Mouse (Mus musculus): ENCODE data around the gene Mrps15.
"Not testable (repeated sequence)": the region's sequence is repeated elsewhere in the genome, so short reads cannot be mapped to it uniquely, and the experiment has no call there.

Gene Mrps15

DNA sequence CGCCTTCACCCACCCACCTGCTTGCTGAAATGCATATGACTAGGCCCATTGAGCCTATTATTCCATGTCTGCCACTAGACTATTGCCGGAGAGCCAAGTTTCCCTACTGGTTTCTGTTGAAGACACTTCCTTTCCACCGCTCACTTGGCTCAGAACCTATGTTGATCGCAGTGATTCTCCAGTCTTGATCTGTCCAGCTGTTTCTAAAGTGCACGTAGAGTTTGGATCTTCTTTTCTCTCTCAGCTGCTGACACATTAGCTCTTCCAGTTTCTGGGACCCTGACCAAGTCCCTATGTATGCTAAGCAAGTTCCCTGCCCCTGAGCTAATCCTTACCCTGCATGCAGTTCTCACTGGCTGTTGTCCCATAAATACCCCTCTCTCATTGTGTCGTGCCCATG lies 31.1 kb downstream of the Mrps15 start:
- DNase-seq (ENCODE audit: inconsistent ontology term) = no peak

DNA sequence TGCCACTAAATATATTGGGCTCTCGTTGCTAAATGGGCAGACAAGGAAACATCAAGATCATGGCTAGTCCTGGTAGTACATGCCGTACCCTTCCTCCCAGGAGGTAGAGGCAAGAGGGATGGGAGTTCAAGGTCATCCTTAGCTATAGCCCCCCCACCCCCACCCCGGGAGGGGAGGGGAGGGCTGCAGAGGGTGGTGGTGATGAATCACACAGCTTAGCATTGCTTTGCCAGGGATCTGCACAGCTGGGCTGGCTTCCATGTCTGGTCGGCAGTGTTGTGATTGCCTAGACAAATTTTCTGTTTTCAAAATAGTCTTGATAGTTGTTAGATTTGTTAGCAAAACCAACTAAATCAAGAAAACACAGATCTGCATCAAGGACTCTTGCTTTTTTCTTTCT lies 32.5 kb downstream of the Mrps15 start:
- no peak for DNase-seq (ENCODE audit: inconsistent ontology term)

DNA sequence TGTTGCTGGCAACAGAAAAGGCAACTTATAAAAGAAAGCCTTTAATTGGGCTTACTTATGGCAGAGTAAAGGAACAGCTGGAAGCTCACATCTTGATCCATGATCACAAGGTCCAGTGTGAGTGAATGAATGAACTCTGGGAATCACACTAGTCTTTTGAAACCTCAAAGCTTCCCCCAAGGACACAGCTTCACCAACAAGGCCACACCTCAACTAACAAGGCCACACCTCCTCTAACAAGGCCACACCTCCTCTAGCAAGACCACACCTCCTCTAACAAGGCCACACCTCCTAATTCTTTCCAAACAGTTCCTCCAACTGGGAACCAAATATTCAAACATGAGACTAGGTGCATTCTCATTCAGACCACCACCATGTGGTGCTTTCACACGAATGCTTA lies 34.9 kb downstream of the Mrps15 start:
- no peak for DNase-seq (ENCODE audit: inconsistent ontology term)

- no peak for DNase-seq (ENCODE audit: inconsistent ontology term)
Observed at GRCm38 (mm10) chr4:126083021-126083420, 36.3 kb downstream of the Mrps15 start.

DNA sequence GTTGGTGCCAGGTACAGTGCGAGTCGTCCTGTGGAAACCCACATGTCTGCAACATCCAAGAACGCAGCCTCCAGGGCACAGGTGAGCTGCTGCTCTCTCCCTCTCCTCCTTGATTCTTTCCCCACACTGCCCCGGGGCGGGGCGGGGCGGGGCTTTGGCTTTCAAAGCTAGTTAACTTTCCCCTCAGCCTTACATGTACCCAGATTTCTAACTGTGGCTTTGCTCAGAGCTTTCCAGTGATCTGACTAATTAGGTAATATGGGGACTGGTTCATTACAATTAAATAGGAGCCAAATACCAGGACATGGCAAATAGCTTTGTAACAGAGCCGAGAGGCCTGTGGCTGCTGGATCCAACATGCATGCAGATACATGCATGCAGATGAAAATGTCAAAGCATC lies 37.7 kb downstream of the Mrps15 start:
- no peak for DNase-seq (ENCODE audit: inconsistent ontology term)

- DNase-seq (ENCODE audit: inconsistent ontology term) = peak; percentile 71
Observed at GRCm38 (mm10) chr4:126085996-126086576, 39.4 kb downstream of the Mrps15 start.

GRCm38 (mm10) chr4:126090101-126090847 lies 43.5 kb downstream of the Mrps15 start:
- no peak for DNase-seq (ENCODE audit: inconsistent ontology term)

- no peak for DNase-seq (ENCODE audit: inconsistent ontology term)
Observed at GRCm38 (mm10) chr4:126090848-126091124, 44.1 kb downstream of the Mrps15 start.

DNA sequence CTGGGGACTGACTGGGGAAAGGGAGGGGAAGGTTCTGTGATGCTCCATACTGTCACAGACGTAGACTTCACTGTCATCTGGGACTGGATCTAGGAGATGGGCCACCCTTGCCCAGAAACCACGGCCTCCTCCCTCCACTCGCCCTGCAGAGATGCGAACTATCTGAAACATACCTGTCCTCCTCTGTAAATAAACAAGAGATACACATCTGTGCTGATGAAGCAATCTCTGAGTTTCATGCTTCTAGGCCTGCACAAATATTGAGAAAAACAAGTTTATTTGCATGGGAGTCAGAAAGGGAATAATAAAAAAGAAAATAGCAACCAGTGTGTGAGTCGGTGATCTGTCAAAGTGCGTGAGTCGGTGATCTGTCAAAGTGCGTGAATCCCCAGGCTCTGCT lies 45.1 kb downstream of the Mrps15 start:
- DNase-seq (ENCODE audit: inconsistent ontology term) = no peak

GRCm38 (mm10) chr4:126095622-126096430 lies 49.1 kb downstream of the Mrps15 start:
- not testable (repeated sequence) for DNase-seq (ENCODE audit: inconsistent ontology term)

GRCm38 (mm10) chr4:126096464-126097111 lies 49.9 kb downstream of the Mrps15 start, which contains the start of gene Lsm10:
Gene Lsm10 (plus strand): TSS chr4:126096623.
- DNase-seq (ENCODE audit: inconsistent ontology term) = peak; percentile 97

- DNase-seq (ENCODE audit: inconsistent ontology term) = no peak
Observed at GRCm38 (mm10) chr4:126097711-126098253, 51.1 kb downstream of the Mrps15 start.

GRCm38 (mm10) chr4:126099365-126099764 lies 52.6 kb downstream of the Mrps15 start:
- DNase-seq (ENCODE audit: inconsistent ontology term) = no peak

GRCm38 (mm10) chr4:126100764-126101163 lies 54.0 kb downstream of the Mrps15 start:
- DNase-seq (ENCODE audit: inconsistent ontology term) = no peak

- peak; percentile 90 for DNase-seq (ENCODE audit: inconsistent ontology term)
Observed at GRCm38 (mm10) chr4:126102061-126102841, 55.5 kb downstream of the Mrps15 start.

GRCm38 (mm10) chr4:126103057-126103581 lies 56.4 kb downstream of the Mrps15 start:
- DNase-seq (ENCODE audit: inconsistent ontology term) = peak; percentile 97

DNA sequence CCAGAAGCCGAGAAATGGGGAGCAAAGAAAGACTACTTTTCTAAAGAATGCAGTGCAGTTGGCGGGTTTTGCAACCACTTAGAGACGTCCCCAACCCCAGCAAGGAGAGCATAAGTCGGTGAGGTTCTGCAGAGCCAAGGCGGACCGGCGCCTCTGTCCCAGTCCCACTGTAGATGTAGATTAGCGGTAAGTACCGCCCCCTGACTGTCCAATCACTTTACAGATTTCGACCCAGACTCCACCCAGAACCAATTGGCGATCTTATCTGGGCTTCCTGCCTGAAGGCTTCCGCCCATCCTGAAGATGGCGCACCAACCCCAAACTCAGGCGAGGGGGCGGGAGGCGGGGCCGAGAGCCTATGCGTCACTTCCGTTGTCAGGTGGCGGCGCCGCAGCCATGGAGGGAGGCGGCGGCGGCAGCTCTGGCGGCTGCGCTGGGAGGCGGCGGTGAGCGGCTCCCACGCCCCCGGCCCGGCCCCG lies 56.9 kb downstream of the Mrps15 start, which contains the start of gene Stk40:
Gene Stk40, plus strand, starts transcription at position 368 of the 479 bp plus-strand sequence.
- DNase-seq (ENCODE audit: inconsistent ontology term) = peak; percentile 99

DNA sequence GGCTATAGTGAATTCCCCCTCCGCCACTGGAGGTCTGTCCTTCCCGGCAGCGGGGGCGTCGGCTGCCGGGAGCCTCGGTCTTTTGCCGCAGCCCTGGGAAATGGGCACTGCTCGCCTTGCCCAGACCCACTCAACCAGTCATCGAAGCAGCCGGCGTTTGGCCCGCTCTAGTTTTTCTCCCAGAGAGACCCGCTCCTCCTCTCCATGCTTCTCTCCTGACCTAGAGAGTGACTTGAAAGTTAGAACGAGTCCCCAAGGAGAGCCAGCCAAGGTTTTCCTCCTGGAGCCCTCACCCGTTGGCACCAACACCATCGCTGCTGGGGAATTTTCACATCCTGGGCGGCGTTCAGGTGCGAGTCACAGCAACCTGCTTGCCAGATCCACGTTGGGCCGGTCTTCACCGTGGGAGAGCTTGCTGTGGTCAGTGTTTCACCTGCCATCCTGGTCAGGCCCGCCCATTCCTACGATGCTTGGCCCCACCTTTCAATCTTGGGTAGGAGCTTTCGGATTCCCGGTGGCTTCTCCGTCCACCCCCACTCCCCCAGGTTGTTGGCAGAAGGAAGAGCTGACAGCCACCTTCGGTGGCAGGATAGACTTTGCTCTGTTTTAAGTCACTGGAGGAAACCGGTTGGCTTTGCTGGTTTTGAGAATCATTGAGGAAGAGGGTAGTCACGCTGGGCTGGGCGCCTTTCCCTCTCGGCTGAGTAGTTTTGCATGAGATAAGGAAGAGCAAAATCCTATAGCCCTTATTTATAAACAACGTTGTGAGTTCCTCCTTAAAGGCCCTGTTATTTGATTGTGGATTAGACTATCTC lies 57.7 kb downstream of the Mrps15 start:
- no peak for DNase-seq (ENCODE audit: inconsistent ontology term)

All from Muller cell, postnatal 12 days (primary cell).